Mouse (Mus musculus) G1E (cell line): ENCODE measurements around the gene Ddx60.

ENCODE experiments used
- CTCF ChIP-seq: IDR thresholded peaks from 2 replicates; pipeline ENCODE4 v1.5.1; 2012; ENCODE audit warnings: low read depth, low read length, inconsistent platforms, mixed read lengths
- GATA1 ChIP-seq: IDR thresholded peaks from 2 replicates; pipeline ENCODE4 v1.6.1; 2012; ENCODE audit warnings: borderline replicate concordance, low read length, inconsistent platforms, mixed read lengths
- GATA2 ChIP-seq: IDR thresholded peaks from 2 replicates; pipeline ENCODE4 v1.6.1; 2012; ENCODE audit warnings: low read depth, low read length, inconsistent platforms, borderline replicate concordance
- POLR2AphosphoS5 ChIP-seq: IDR thresholded peaks from 2 replicates; pipeline ENCODE4 v1.6.1; 2012; ENCODE audit warnings: low read depth, low read length, inconsistent platforms; ENCODE audit not compliant: insufficient replicate concordance
- TAL1 ChIP-seq: conservative IDR thresholded peaks from 2 replicates; pipeline ENCODE4 v1.6.1; 2012; ENCODE audit warnings: low read depth, low read length, inconsistent platforms, mixed read lengths

GRCm38 (mm10) chr8:61902521-61902920, 25.4 kb upstream of the Ddx60 start, which contains the start of gene Palld:
- no peak for TF ChIP-seq CTCF
- no peak for TF ChIP-seq TAL1
- no peak for TF ChIP-seq GATA2
- TF ChIP-seq GATA1: no peak
- TF ChIP-seq POLR2AphosphoS5: no peak
